Mouse (Mus musculus) adrenal gland, postnatal 4 days (tissue): Measurements from ENCODE around the gene Dpysl4. TPM values are rescaled to one million over a fixed set of nuclear protein-coding genes. Genes with fewer than 3 reads are reported as not detected.

Experiments
- DNase-seq, 2 experiments: peaks; one replicate each; pipeline ENCODE4 v3.0.0; 2021 to 2022; ENCODE audit warnings: low spot score in 2 of 2, mixed read lengths in 2 of 2
- total RNA-seq, 2 experiments: library from RNA; stranded (reverse); gene quantifications; 2 replicates each; pipeline ENCODE4 v1.2.3; 2021

The Dpysl4 gene
- total RNA-seq, 2 experiments from 2014 or later, result 5.9 to 6.1 TPM

- DNase-seq, result no peak
Observed at GRCm38 (mm10) chr7:139147360-139147759, 61.6 kb downstream of the Dpysl4 start.

- DNase-seq, result no peak
Observed at GRCm38 (mm10) chr7:139149373-139149772, 63.6 kb downstream of the Dpysl4 start.

GRCm38 (mm10) chr7:139151116-139151515 lies 65.3 kb downstream of the Dpysl4 start:
- DNase-seq, result no peak

Other genes starting within 250 kb of the Dpysl4 start
- 10 to 100 TPM; 64.3 to 69.6 TPM for gene Ppp2r2d, start 239.9 kb upstream of the Dpysl4 start, total RNA-seq
- 10 to 100 TPM; 25.7 to 26.2 TPM for gene Mapk1ip1, start 239.7 kb upstream of the Dpysl4 start, total RNA-seq
- gene Bnip3, start 176.5 kb upstream of the Dpysl4 start, total RNA-seq, result 100 to 1,000 TPM; 124 to 135 TPM
- gene Jakmip3, start 145.3 kb upstream of the Dpysl4 start, total RNA-seq, result 1 to 10 TPM; 3.5 to 5.0 TPM
- gene Lrrc27, start 127.0 kb downstream of the Dpysl4 start, total RNA-seq, result 1 to 10 TPM; 4.5 to 5.6 TPM
- 1 to 10 TPM; 3.8 to 4.3 TPM for gene Stk32c, start 127.3 kb downstream of the Dpysl4 start, total RNA-seq
- 10 to 100 TPM; 18.2 to 21.0 TPM for gene Pwwp2b, start 162.5 kb downstream of the Dpysl4 start, total RNA-seq